Mouse (Mus musculus) CH12F3 (cell line): ENCODE data around the gene Adora3.

ENCODE experiments used
- in situ Hi-C: fragments of 300-500 bp; cut with MboI; formaldehyde crosslinking; loops from 2 replicates; pipeline ENCODE4 v1.14.3; 2020; ENCODE audit warnings: low sequenced_read_pairs

Adora3 gene

DNA sequence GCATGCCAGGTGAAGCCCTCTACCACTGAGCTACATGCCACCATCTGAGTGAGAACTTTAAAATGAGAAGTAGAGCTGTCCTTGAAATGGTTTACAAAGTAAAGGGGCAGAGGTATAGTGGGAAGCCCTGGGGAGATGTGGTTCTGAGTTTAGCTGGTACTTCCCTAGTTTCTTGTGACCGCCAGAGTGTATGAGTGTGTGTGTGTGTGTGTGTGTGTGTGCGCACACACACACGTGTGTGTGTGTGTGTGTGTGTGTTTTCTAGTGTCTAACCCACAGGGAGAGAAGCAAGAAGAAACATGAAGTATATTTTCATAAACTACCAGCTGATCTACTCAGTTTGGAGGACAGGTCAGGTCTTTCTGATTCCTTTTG is 57.5 kb downstream of the Adora3 start:
- in situ Hi-C loops = no loop called here

DNA sequence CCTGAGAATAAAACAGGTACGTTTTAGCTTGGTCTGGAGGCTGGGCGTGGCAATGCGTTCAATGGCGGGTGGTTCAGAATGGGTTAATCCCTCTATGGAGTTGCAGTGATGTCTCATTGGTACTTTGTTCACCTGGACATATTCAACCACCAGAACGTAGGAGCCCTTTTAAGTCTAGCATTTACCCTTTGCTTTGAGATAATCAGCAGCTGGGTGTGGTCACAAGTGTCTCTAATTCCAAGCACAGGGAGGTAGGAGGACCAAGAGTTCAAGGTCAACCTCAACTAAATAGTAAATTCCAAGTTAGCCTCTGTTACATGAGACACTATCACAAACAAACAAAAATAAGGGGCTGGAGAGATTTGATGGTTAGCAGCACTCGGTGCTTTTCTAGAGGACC is 58.1 kb downstream of the Adora3 start:
- in situ Hi-C loops = no loop called here

DNA sequence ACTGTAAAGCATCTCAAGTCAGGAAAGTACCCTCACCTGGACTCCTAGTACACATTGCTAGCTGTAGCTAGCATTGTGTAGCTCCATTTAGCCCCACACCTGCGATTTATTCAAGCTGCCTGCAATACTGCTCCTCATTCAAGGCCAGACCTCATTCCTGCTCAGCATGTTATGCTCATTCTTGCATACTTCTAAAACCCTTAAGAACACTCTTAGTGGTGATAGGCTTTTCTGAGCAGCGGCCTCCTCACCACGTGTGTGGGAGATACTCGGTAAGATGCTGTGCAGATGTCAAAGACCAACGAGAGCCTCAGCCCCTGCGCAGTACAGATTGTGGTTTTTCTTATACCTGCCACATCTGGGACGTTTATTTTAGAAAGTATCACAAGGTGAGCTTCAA is 59.2 kb downstream of the Adora3 start:
- in situ Hi-C loops = no loop called here

DNA sequence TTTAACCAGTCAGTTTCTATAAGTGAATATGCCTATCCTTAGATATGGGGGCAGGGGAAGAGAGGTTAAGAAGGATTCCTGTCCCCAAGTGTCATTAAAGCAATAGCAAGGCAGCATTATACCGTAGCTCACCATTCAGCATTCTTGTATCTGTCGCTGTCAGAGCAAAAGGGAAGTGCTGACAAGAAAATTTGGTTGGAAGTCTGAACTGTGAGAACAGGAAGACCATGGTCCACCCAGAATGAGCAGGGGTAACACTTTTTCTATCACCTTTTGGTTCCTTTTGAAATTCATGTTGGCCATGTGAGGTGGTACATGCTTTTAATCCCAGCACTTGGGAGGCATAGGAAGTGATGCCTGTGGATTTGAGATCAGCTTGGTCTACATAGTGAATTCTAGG is 60.4 kb downstream of the Adora3 start:
- in situ Hi-C loops = no loop called here

DNA sequence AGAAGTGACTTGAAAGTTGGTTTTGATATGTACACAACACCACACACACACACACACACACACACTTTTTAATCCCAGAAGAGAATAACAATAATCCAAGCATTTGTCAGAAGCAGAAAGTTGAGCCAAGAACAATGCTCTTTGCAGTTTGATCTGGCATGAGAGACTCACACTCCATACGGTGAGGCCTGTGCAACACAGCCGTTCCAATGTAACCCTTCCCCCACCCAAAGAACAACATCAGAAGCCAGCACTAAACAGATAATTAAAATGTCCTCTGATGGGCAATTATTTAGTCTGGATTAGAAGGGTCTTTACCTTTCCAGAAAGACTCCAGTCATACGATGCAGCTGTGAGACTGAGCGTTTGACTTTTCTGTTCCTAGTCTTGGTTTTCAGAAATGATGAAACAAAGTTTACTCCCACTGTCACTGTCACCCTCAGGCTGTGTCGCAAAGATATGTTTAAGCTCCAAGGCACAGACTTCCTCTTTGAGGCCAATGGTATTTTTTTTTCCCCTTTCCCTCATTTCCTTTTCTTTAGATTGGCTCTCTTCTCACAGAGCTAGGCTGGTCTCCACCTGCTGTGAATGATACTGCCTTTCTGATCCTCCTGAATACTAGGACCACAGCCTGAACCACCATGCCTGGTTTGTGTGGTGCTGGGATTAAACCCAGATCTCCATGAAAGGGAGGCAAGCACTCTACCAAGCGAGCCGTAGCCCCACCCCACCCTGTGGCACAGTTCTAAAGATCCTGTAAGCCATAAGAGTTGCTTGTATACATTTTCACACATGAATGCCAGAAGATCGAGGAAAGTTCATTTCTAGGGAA is 61.8 kb downstream of the Adora3 start, which contains the start of gene I830077J02Rik:
I830077J02Rik (minus strand) TSS at position 425 of the 832 bp plus-strand sequence.
- in situ Hi-C loops = no loop called here

DNA sequence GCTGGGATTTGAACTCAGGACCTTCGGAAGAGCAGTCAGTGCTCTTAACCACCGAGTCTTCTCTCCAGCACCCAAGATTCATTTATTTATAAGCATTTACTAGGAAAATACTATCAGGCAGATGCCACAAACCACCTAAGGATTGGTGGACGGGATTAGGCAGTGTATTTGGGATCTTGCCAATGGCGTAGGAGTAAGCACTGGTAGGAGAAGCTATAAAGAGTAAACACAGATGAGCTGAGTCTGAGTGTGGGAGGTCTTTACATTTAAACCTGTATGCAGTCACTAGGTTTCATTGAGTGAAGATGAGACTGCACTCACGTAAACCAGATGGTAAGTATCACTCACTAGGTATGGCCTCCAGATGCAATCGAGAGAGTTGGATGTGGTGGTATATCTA is 63.3 kb downstream of the Adora3 start:
- in situ Hi-C loops = no loop called here

DNA sequence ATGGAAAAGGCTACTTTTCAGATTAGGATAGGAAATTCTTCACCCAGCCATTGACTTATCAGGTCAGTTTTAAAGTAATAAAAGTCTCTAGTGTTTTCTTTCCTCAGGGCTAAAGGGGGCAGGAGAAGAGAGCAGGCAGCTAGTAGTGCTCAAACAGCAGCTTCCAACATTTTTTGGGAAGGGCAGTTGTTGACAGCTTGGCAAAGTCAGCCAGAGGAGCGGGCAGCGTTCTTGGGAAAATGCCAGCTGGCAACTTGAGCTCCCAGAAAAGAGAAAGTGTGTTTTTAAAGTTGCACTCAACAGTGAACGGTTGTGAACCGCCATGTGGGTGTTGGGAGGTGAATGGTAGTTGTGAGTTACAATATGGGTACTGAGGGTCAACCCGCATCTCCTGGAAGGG is 64.4 kb downstream of the Adora3 start:
- in situ Hi-C loops = no loop called here

DNA sequence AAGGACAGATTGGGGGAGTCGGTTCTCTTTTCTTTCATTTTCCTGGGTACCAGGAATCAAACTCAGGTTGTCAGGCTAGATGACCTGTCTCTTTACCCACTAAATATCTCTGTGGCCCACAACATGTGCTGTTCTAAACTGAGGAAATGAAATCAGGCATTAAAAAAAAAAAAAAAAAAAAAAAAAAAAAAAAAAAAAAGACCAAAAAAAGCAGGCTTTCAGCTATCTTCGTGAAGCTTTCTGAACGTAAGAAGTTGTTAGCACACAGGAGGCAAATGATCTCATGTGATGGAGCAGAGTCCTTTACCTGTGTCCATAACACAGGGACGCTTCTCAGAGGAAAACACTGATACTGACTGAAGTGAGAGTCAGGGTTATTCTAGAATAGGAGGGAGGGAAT is 65.5 kb downstream of the Adora3 start:
- in situ Hi-C loops = no loop called here

DNA sequence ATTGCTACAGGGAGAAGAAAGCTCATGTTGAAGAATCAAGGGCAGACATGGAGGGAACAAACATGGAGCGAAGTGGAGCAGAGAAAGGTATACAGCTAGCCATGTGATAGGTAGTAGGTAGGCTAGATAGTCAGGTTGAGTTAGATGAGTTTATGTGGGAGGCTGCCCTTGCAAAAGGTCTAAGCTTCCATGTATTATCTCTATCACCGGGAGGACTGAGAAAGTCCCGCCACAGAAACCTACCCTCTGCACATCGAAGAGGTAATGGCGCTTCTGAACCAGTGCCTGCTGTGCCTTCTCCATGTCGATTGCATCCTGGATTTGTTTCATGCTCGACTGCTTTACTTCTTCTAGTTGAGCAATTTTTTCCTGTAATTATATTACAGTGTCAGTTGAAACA is 80.7 kb downstream of the Adora3 start:
- in situ Hi-C loops = no loop called here

DNA sequence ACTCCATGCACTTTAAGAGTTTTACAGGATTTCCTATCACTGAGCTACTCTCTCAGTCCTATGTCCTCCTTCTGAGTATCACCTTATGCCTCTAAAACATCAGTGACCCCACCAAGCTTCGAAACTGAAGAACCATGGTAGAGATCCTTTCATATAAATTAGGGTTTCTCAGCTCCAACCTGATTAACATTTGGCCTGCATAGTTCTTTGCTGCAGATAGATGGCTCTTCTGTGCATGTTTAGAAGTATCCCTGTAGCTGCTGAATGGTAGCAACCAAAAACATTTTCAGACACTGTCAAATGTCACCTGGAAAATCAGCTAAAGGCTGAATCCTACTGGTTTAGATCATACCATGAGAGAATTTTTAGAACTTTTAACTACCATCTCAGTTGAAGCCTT is 86.6 kb downstream of the Adora3 start:
- in situ Hi-C loops = no loop called here

DNA sequence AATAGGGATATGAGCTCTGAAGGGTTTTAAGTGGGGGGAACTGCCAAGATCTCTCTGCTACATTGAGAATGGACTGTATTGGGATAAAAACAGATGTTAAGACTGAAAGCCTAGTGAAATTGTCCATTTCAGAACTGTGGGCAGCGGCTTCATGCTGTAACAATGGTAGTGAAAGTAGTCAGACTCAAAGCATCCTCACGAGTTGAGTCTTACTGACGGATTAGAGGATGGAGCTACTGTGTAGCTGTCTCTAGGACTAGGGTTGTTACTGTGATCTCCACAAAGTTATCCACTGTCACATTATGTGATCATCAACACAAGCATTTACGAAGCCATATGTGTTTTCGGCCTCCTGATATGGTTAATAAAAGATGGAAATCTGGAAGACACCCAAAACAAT is 87.5 kb downstream of the Adora3 start:
- in situ Hi-C loops = no loop called here
